Mouse (Mus musculus) C2C12 (cell line): ENCODE results near the gene Exoc3l. TPM values are rescaled to one million over a fixed set of nuclear protein-coding genes. Genes with fewer than 3 reads are reported as not detected.

Experiments
- H3K27me3 ChIP-seq: one replicate; pipeline ENCODE4 v1.6.1; 2011; ENCODE audit not compliant: control insufficient read depth, insufficient read depth, insufficient read length
- H3K36me3 ChIP-seq: one replicate; pipeline ENCODE4 v1.6.1; 2011; ENCODE audit not compliant: control insufficient read depth, insufficient read depth
- H3K4me3 ChIP-seq: one replicate; pipeline ENCODE4 v1.5.1; 2011; ENCODE audit warnings: mild to moderate bottlenecking, control low read depth; ENCODE audit not compliant: poor library complexity, insufficient read depth, severe bottlenecking
- H3K79me2 ChIP-seq: one replicate; pipeline ENCODE4 v1.6.1; 2011; ENCODE audit not compliant: control insufficient read depth, insufficient read depth
- H3K79me3 ChIP-seq: one replicate; pipeline ENCODE4 v1.6.1; 2011; ENCODE audit warnings: low read depth, control low read depth
- H3ac ChIP-seq: one replicate; pipeline ENCODE3; 2011; ENCODE audit warnings: low read depth; ENCODE audit not compliant: control insufficient read depth, insufficient read length
- CEBPB ChIP-seq: IDR thresholded peaks from one replicate; pipeline ENCODE4 v1.6.1; 2011; ENCODE audit warnings: low read depth, mild to moderate bottlenecking, control low read depth, moderate library complexity
- CTCF ChIP-seq: IDR thresholded peaks from one replicate; pipeline ENCODE4 v1.5.1; 2011; ENCODE audit not compliant: control insufficient read depth, insufficient read depth, insufficient read length
- FOSL1 ChIP-seq: IDR thresholded peaks from one replicate; pipeline ENCODE4 v1.8.0; 2011; ENCODE audit warnings: mild to moderate bottlenecking, low read length; ENCODE audit not compliant: poor library complexity, insufficient read depth, severe bottlenecking
- MAX ChIP-seq: IDR thresholded peaks from one replicate; pipeline ENCODE4 v1.6.1; 2011; ENCODE audit warnings: mild to moderate bottlenecking, control low read depth
- MYOD1 ChIP-seq: IDR thresholded peaks from one replicate; pipeline ENCODE4 v1.6.1; 2011; ENCODE audit warnings: low read depth; ENCODE audit not compliant: control insufficient read depth, insufficient read length
- MYOG ChIP-seq: IDR thresholded peaks from one replicate; pipeline ENCODE4 v1.6.1; 2011; ENCODE audit not compliant: control insufficient read depth, insufficient read length; ENCODE audit errors: extremely low read depth
- USF1 ChIP-seq: IDR thresholded peaks from one replicate; pipeline ENCODE4 v1.6.1; 2011; ENCODE audit warnings: low read depth, mild to moderate bottlenecking, control low read depth, moderate library complexity
- polyA plus RNA-seq: library from polyadenylated mRNA; unstranded; fragments of >200 nt; fragmentation: generic; extraction: Trizol; gene quantifications from one replicate; pipeline ENCODE4 v1.2.1, GENCODE M21; 2012; ENCODE audit warnings: missing spikeins

Exoc3l gene
- polyA plus RNA-seq, 1 experiment, result 0.97 TPM

DNA sequence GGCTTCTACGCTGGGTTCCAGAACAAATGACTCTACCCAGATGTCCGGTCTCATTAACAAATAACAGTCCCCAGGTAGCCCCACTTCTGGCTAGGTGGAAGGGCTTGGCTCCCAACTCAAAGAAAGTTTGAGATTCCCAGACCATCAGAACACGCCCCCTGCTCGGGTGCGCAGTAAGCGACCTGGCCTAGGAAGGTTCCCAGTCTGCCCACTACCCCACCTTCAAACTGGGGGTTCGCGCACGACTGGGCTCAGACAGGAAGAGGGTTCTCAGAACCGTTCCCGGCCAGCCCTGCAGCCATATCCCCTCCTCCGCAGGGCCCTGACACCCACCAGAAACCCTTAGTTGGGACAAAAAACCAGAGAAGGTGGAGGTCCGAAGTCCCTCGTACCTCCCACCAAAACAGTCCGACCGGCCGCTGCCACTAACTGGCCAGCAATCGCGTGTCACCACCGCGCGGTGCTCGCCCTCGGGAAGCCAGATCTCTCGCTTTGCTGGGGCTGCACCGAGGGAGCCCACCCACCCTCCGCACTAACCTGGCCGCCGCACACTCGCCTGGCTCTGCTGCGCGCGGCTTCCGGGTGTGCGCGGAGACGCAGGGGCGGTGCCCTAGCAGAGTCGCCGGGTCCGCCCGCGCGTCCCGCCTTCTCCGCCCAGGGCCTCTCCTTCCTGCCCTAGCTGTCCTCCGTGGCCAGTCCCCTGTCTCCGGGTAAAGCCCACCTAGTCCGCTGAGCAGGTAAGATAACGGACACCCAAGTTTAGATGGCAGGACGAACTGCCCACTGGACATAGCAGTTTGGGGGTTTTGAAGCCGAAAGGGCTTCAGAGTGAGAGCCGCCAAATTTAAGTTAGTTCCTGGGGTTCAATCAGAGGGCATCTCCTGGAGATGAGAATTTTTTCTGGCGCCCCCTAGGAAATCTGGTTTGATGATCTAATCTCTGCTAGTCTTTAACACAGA, 31.6 kb downstream of the Exoc3l start, which contains the start of the genes Tradd and Fbxl8:
Tradd (minus strand) TSS at position 586 of the 959 bp plus-strand sequence.
Fbxl8 (plus strand) TSS at position 625 of the 959 bp plus-strand sequence.
- Histone ChIP-seq H3K79me3 (peaks cover 3% of the 10 kb centered on the region), H3K4me3 (peak within 1 kb of the TSS; percentile 71), H3K27me3 (no peaks in the 10 kb centered on the region), H3K36me3 (peaks cover 10% of the 10 kb centered on the region), H3K79me2 (peaks cover 16% of the 10 kb centered on the region), H3ac (peak within 1 kb of the TSS; percentile 91)
- no peak for TF ChIP-seq USF1
- no peak for TF ChIP-seq CEBPB
- no peak for TF ChIP-seq CTCF
- TF ChIP-seq MAX, result no peak
- TF ChIP-seq MYOG, result no peak
- no peak for TF ChIP-seq MYOD1
- no peak for TF ChIP-seq FOSL1

GRCm38 (mm10) chr8:105263244-105263912, 32.5 kb downstream of the Exoc3l start:
- H3K4me3 ChIP-seq, result peak overlapping the region; percentile 71
- H3K36me3 ChIP-seq, result peaks cover 7% of the 10 kb centered on the region
- TF ChIP-seq MYOG, result no peak
- TF ChIP-seq CTCF, result no peak
- TF ChIP-seq MAX, result no peak
- TF ChIP-seq FOSL1, result no peak
- no peak for TF ChIP-seq CEBPB
- TF ChIP-seq MYOD1, result no peak
- TF ChIP-seq USF1, result no peak
- H3ac ChIP-seq, result no peak overlapping the region
- peaks cover 3% of the 10 kb centered on the region for H3K79me3 ChIP-seq
- peaks cover 16% of the 10 kb centered on the region for H3K79me2 ChIP-seq
- no peaks in the 10 kb centered on the region for H3K27me3 ChIP-seq

- H3K4me3 ChIP-seq, result no peak overlapping the region
- H3K79me2 ChIP-seq, result peaks cover 16% of the 10 kb centered on the region
- H3ac ChIP-seq, result no peak overlapping the region
- no peaks in the 10 kb centered on the region for H3K27me3 ChIP-seq
- H3K79me3 ChIP-seq, result peaks cover 3% of the 10 kb centered on the region
- H3K36me3 ChIP-seq, result peaks cover 7% of the 10 kb centered on the region
- TF ChIP-seq USF1, result no peak
- TF ChIP-seq FOSL1, result no peak
- TF ChIP-seq CEBPB, result no peak
- no peak for TF ChIP-seq MAX
- no peak for TF ChIP-seq MYOD1
- no peak for TF ChIP-seq MYOG
- TF ChIP-seq CTCF, result no peak
Observed at GRCm38 (mm10) chr8:105261326-105261980, 34.4 kb downstream of the Exoc3l start.

DNA sequence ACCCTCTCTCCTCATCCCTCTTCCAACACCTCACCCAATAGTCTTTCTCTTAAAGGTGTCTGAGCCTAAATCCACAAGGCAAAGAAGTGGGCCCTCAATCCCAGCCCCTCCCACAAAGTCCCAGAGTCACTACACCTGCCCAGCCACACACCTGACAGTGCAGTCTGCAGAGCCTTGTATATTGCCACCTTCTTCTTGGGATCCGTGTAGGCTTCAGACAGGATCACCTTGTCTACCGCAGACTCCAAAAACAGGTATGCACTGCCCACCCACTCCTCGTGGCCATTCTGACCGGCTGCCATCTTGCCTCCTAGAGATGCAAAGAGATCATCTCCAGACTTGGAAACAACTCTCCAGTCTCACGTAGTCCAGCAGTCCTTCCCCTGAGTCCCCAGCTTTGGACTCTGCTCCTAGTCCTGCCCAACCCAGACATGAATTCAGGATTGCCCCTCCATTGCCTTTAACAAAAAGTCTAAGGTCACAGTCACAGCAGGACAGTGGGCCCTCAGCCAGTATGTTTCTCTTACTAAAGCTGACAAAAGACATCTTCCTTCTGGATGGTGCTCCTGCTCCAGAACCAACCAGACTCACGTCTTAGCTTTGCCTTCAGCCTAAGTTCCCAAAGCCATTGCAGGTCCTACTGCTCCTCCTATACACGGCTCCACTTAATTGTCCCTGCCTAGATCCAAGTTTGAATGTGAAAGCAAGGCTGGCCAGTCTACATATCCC, 35.4 kb downstream of the Exoc3l start:
- Histone ChIP-seq H3K27me3 (no peaks in the 10 kb centered on the region), H3K79me2 (peaks cover 16% of the 10 kb centered on the region), H3ac (no peak overlapping the region), H3K36me3 (peaks cover 7% of the 10 kb centered on the region), H3K4me3 (no peak overlapping the region), H3K79me3 (peaks cover 3% of the 10 kb centered on the region)
- no peak for TF ChIP-seq MYOD1
- no peak for TF ChIP-seq CTCF
- no peak for TF ChIP-seq USF1
- no peak for TF ChIP-seq MYOG
- TF ChIP-seq CEBPB, result no peak
- TF ChIP-seq MAX, result no peak
- TF ChIP-seq FOSL1, result no peak

GRCm38 (mm10) chr8:105259721-105260320, 36.1 kb downstream of the Exoc3l start:
- no peak overlapping the region for H3ac ChIP-seq
- peaks cover 16% of the 10 kb centered on the region for H3K79me2 ChIP-seq
- peak; percentile 89 for TF ChIP-seq CTCF
- TF ChIP-seq MYOG, result no peak
- peaks cover 3% of the 10 kb centered on the region for H3K79me3 ChIP-seq
- H3K36me3 ChIP-seq, result peaks cover 7% of the 10 kb centered on the region
- H3K4me3 ChIP-seq, result no peak overlapping the region
- H3K27me3 ChIP-seq, result no peaks in the 10 kb centered on the region
